Mouse (Mus musculus): ENCODE data around the gene Ndel1.

DNA sequence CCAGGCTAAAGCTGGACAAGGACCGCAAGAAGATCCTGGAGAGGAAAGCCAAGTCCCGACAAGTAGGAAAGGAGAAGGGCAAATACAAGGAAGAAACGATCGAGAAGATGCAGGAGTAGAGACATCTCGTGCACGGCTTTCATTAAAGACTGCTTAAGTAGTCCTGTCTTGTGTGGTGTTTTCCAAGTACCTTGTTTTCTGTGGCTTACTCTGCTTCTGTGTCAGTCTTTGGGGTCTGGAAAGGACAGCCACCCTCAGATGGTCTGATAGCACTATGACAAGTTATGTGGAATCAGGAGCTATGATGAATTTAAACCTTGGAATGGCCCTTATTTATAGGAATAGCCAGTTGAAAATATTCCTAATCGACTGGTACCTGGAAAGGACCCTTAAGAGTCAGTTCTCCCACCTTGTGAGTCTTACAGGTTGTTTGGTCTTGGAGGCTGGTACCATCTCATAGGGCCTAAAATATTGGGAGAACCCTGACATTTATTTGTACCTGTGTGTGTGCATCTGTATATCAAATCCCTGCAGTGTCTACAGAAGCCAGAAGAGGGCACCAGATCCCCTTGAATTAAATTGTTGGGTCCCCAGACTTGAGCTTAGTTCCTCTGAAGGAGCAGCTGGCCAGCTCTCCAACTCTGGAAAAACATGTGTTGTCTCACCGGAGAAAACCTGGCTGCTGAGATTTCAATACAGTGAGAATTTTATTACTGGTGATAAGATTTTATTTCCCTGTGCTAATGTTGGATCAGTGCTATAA, 32.9 kb upstream of the Ndel1 start:
- TF ChIP-seq CTCF (IDR thresholded peaks at IDR 0.05; ENCODE audit: low read depth, low read length) (no peak), TAL1 (conservative IDR thresholded peaks at IDR 0.05; ENCODE audit: low read depth, low read length) (no peak)
